Mouse (Mus musculus) left cerebral cortex, postnatal 4 days (tissue): Measurements from ENCODE around the gene Apln. TPM values are rescaled to one million over a fixed set of nuclear protein-coding genes. Genes with fewer than 3 reads are reported as not detected.
A peak's percentile ranks its signal among the peaks of the same experiment; 100 is the strongest.

Experiments used
- DNase-seq: peaks from one replicate; pipeline ENCODE4 v3.0.0-alpha.2; 2022
- intact Hi-C: fragments of 180-260 bp; cut with DNase I; formaldehyde crosslinking; loops from one replicate; pipeline ENCODE4 v1.15.1; 2025
- total RNA-seq, 2 experiments: library from RNA; stranded (reverse); gene quantifications; 2 replicates each; pipeline ENCODE4 v1.2.3; 2021

The Apln gene
- total RNA-seq, 2 experiments from 2014 or later: 9.2 to 11.1 TPM

DNA sequence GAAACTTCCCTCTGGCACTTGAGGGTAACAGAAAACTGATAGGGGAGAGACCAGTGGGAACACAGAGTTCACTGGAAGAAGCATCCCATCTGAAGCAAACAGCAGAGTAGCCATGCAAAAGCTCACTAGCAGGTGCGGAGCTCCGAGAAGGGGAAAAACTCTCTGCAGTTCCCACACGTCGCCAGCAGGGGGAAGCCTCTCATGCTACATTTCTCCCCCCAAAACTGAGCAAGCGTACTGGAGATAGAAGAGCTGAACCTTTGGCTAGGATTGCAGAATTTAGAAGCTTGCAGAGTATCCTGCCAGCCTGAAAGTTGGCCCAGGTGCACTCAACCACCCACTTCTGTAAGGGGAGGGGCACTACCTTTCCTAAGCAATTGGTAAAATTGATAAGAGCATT, 14.7 kb downstream of the Apln start:
- intact Hi-C loops: no loop called here

DNA sequence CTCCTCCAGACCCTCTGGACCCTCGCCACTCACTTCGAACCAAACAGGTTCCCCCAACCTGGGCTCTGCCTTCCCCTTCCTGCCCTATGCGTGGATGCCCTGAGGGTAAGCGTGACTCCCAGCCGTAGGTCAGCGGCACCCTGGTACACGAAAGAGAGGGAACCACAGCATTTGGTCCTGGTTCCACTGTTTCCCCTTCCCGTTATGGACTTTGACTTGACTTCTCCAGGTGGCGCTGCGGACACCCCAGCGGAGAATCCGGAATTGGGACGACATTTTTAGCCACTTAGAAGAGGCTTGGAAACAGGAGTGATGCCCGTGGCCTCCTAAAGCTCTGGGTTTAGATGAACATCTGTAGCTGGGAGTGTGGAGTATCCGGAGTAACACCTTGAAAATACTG, 15.3 kb downstream of the Apln start:
- no peak for DNase-seq
- intact Hi-C loops: no loop called here

More for the DNA sequence above, 14.7 kb downstream of the Apln start:
- DNase-seq: peak; percentile 71

- intact Hi-C loops: no loop called here
- peak; percentile 36 for DNase-seq
Observed at GRCm38 (mm10) chrX:48016906-48017601, 17.6 kb downstream of the Apln start.

DNA sequence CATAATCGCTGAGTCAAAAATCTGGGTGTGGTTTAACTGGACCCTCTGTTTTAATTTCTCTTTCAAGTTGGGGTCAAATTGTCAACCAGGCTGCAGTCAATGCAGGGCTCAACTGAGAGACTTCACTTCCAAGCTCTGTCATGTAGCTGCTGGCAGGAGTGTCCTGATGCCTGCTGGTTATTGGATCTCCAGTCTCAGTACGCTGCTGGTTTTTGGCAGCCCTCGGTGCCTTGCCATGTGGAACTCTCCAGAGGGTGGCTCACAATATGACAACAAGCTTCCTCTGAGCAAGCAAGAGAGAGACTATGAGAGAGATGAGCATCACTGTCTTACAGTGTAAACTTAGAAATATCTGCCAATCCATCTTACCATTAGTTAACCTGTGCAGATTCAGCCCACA, 23.0 kb downstream of the Apln start:
- intact Hi-C loops: no loop called here
- peak; percentile 21 for DNase-seq

DNA sequence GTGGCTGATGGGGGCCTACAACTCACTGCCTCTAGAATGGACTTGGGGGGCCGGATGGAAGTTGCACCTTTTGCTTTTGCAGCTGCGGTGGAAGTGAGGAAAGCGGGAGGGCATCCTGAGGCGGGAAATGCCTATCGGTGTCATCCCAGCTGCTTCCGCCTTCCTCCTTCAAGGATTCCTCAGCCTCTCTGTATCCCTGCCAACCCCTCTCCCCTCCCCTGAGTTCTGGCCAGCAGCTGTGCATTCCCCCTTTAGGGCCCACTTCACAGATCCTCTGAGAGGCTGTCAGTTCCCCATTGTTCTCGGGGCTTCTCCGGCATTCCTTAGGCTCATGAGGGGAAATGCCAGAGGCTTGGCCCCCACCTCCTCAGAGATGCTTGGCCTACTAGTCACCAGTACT, 28.6 kb downstream of the Apln start:
- DNase-seq: no peak
- intact Hi-C loops: no loop called here

GRCm38 (mm10) chrX:48004786-48005185, 29.9 kb downstream of the Apln start:
- intact Hi-C loops: no loop called here

DNA sequence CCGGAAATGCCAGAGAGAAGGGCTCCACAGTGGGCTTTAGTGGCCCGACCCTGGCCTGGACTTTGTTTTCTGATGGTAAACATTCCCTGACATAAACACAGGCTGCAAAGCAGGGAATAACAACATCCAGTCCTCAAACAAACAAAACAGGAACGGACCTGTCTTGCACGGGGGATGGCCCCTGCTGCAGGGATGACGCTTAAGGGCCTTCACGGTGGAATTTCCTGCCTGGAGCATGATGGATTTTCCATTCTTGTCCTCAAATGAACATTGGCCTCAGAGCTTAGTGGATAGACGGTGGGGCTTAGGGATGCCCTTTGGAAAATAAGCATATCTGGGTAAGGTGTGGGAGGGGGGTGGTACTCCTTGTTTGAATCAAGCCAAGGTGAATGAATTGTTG, 33.5 kb downstream of the Apln start:
- DNase-seq: no peak
- intact Hi-C loops: no loop called here

More at GRCm38 (mm10) chrX:48004786-48005185, 29.9 kb downstream of the Apln start:
- DNase-seq: no peak

DNA sequence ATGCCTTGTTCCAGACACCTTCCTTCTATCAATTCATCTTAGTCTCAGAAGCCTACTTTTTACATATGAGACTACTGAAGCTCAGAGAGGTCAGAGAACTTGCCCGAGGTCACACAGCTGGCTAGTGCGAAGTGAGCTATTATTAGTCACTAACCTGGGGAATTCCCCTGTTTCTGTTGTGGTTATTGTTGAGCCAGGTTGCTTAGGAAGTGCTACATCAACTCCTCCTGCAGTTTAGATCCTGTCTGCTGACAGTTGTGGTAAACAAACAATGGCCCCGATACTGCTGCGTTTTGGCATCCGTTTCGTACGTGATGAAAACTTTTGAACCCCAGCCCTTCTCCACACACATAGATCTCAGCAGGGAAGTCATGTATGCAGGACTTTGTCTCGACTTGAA, 36.2 kb downstream of the Apln start:
- intact Hi-C loops: loop anchor here (10.0 kb wide), 1 partner anchor 256 kb away; the partner anchor contains the start of gene Utp14a
- DNase-seq: no peak

DNA sequence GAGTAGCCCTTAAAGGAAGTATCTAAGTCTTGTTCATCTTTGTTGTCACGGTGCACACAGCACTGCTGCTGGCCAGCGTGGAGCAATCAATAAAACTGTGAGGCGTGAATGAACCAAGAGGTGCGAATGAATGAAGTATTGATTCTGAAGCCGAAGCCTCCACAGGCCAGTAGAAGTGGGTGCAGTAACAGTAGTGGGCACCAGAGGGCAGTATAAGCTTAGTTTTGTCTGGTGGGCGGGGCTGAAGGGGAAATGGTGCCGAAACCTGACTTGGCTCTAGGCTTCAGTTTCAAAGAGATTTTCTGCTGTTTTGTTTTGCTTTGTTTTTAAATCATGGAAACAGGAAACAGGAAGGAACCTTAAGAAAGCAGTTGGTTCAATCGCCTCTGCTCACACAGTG, 42.0 kb downstream of the Apln start:
- DNase-seq: peak; percentile 74
- intact Hi-C loops: loop anchor here (10.0 kb wide), 1 partner anchor 262 kb away; the partner anchor contains the start of gene Utp14a

DNA sequence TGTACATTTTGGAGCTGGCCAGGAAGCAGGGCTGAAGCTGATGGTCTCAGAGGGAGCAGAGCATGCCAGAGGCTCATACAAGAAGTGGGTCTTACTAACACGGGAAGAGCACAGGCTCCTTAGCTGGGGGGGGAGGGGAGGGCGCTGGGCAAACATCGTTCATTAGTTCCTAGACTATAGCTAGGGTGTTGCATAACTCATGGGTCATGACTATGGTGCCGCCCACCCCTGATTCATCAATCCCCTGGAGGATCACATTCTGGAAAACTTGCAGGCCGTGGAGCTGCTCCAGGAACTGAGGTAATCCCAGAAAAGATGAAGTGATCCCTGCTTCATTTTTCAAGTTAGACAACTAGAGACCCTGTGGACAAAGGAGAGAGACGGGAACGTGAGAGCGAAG, 46.6 kb downstream of the Apln start:
- intact Hi-C loops: no loop called here
- DNase-seq: no peak

GRCm38 (mm10) chrX:47985000-47985619, 49.5 kb downstream of the Apln start:
- intact Hi-C loops: no loop called here
- DNase-seq: peak; percentile 46

GRCm38 (mm10) chrX:47977078-47977477, 57.6 kb downstream of the Apln start:
- intact Hi-C loops: no loop called here
- no peak for DNase-seq

- intact Hi-C loops: no loop called here
- no peak for DNase-seq
Observed at GRCm38 (mm10) chrX:47976551-47976950, 58.1 kb downstream of the Apln start.

Other genes starting within 250 kb of the Apln start
- 10 to 100 TPM; 52.3 to 53.1 TPM for gene Smarca1, start 141.9 kb downstream of the Apln start, total RNA-seq
- 10 to 100 TPM; 49.4 to 50.8 TPM for gene Ocrl, start 122.5 kb downstream of the Apln start, total RNA-seq
- under 1 TPM; 0.40 to 0.60 TPM for gene Xpnpep2, start 73.9 kb upstream of the Apln start, total RNA-seq
- under 1 TPM; 0.89 to 0.96 TPM for gene Sash3, start 111.6 kb upstream of the Apln start, total RNA-seq
- 10 to 100 TPM; 86.3 to 91.7 TPM for gene Zdhhc9, start 174.0 kb upstream of the Apln start, total RNA-seq
- 10 to 100 TPM; 24.4 to 26.4 TPM for gene Utp14a, start 222.0 kb upstream of the Apln start, total RNA-seq